Comparison of ENCODE assay signal across 20 mouse cellular contexts in genomic region chr6:97610051-97610450, GRCm38 (mm10). TPM values are rescaled to one million over a fixed set of nuclear protein-coding genes. Genes with fewer than 3 reads are reported as not detected.
DNase-seq lines count a peak whose midpoint lies in the region; ATAC-seq lines count a peak whose summit lies in the region.
"Had no signal": no experiment of that assay in that cellular context is flagged by ENCODE, and none has a peak within 500 bp of the region (broad histone marks: within the 10 kb centered on the region; RNA-seq: fewer than 3 reads in every experiment).

No protein-coding gene starts in this region.

- H3K4me1 ChIP-seq in intestine, embryonic 14.5 days (replicated peaks; ENCODE audit: control insufficient read depth, insufficient read depth, low read length), result peaks cover 6% of the 10 kb centered on the region
- H3K4me1 ChIP-seq in intestine, embryonic 16.5 days (ENCODE audit: control insufficient read depth, insufficient read depth, low read length), result no peaks in the 10 kb centered on the region
- peaks cover 37% of the 10 kb centered on the region for H3K4me1 ChIP-seq in embryonic facial prominence, embryonic 10.5 days
- H3K4me1 ChIP-seq in hindbrain, embryonic 15.5 days (replicated peaks), result peaks cover 28% of the 10 kb centered on the region
- peaks cover 22% of the 10 kb centered on the region for H3K4me1 ChIP-seq in neural tube, embryonic 15.5 days
- peaks cover 3% of the 10 kb centered on the region; the same call in 1 of the 2 replicates for H3K4me1 ChIP-seq in kidney, embryonic 14.5 days (ENCODE audit: control insufficient read depth, insufficient read depth, low read length)
- H3K4me1 ChIP-seq: embryonic facial prominence, embryonic 13.5 days; liver, embryonic 15.5 days had no signal

- DNase-seq in intestine, embryonic 14.5 days (ENCODE audit: low spot score), result peak; percentile 38
- DNase-seq in embryonic facial prominence, embryonic 10.5 days (ENCODE audit: low spot score), result peak; percentile 7
- no peak for DNase-seq in layer of hippocampus, postnatal 36 days
- DNase-seq: cerebellum, adult 2 months; cerebellum, postnatal 36 days; gastrocnemius, postnatal 25 days; kidney, adult 18-20 months; kidney, postnatal 4 days; thymus, postnatal 14 days had no signal

- H3K9me3 ChIP-seq in intestine, embryonic 14.5 days (ENCODE audit: control insufficient read depth, low read length), result no peaks in the 10 kb centered on the region
- H3K9me3 ChIP-seq in intestine, embryonic 16.5 days (ENCODE audit: control insufficient read depth, low read length), result no peaks in the 10 kb centered on the region
- no peaks in the 10 kb centered on the region for H3K9me3 ChIP-seq in embryonic facial prominence, embryonic 10.5 days
- no peaks in the 10 kb centered on the region for H3K9me3 ChIP-seq in hindbrain, embryonic 15.5 days
- no peaks in the 10 kb centered on the region for H3K9me3 ChIP-seq in neural tube, embryonic 15.5 days (replicated peaks)
- H3K9me3 ChIP-seq in kidney, embryonic 14.5 days (ENCODE audit: control insufficient read depth, low read length), result no peaks in the 10 kb centered on the region
- H3K9me3 ChIP-seq: embryonic facial prominence, embryonic 13.5 days; forebrain, embryonic 15.5 days; limb, embryonic 15.5 days; liver, embryonic 15.5 days had no signal

- H3K9ac ChIP-seq in intestine, embryonic 14.5 days (ENCODE audit: low read length), result no peak overlapping the region
- H3K9ac ChIP-seq in intestine, embryonic 16.5 days (ENCODE audit: low read depth, low read length), result no peak overlapping the region
- no peak overlapping the region for H3K9ac ChIP-seq in hindbrain, embryonic 15.5 days
- no peak overlapping the region for H3K9ac ChIP-seq in neural tube, embryonic 15.5 days (replicated peaks)
- H3K9ac ChIP-seq in kidney, embryonic 14.5 days (ENCODE audit: low read depth, low read length), result no peak overlapping the region
- H3K9ac ChIP-seq: embryonic facial prominence, embryonic 13.5 days; forebrain, embryonic 15.5 days; limb, embryonic 15.5 days; liver, embryonic 15.5 days had no signal

- no peak overlapping the region for H3K4me2 ChIP-seq in intestine, embryonic 14.5 days (ENCODE audit: low read length)
- H3K4me2 ChIP-seq in intestine, embryonic 16.5 days (ENCODE audit: low read depth, low read length), result no peak overlapping the region
- H3K4me2 ChIP-seq in hindbrain, embryonic 15.5 days, result no peak overlapping the region
- no peak overlapping the region for H3K4me2 ChIP-seq in neural tube, embryonic 15.5 days
- H3K4me2 ChIP-seq in kidney, embryonic 14.5 days (replicated peaks; ENCODE audit: low read depth, low read length), result no peak overlapping the region
- H3K4me2 ChIP-seq: embryonic facial prominence, embryonic 13.5 days; forebrain, embryonic 15.5 days; heart, embryonic 11.5 days; limb, embryonic 15.5 days; liver, embryonic 15.5 days; midbrain, embryonic 11.5 days had no signal

- no peak overlapping the region for H3K4me3 ChIP-seq in intestine, embryonic 14.5 days (ENCODE audit: low read depth, low read length)
- no peak overlapping the region for H3K4me3 ChIP-seq in intestine, embryonic 16.5 days (ENCODE audit: low read length)
- H3K4me3 ChIP-seq in embryonic facial prominence, embryonic 10.5 days, result no peak overlapping the region
- no peak overlapping the region for H3K4me3 ChIP-seq in hindbrain, embryonic 15.5 days
- H3K4me3 ChIP-seq in neural tube, embryonic 15.5 days (replicated peaks), result no peak overlapping the region
- H3K4me3 ChIP-seq in kidney, embryonic 14.5 days (ENCODE audit: low read length), result no peak overlapping the region
- H3K4me3 ChIP-seq: embryonic facial prominence, embryonic 13.5 days; forebrain, embryonic 15.5 days; limb, embryonic 15.5 days; liver, embryonic 15.5 days had no signal

- H3K36me3 ChIP-seq in intestine, embryonic 14.5 days (ENCODE audit: control insufficient read depth, insufficient read depth, low read length), result no peaks in the 10 kb centered on the region
- no peaks in the 10 kb centered on the region for H3K36me3 ChIP-seq in intestine, embryonic 16.5 days (ENCODE audit: control insufficient read depth, insufficient read depth, low read length)
- H3K36me3 ChIP-seq in embryonic facial prominence, embryonic 10.5 days (replicated peaks), result no peaks in the 10 kb centered on the region; the same call in 1 of the 2 replicates
- H3K36me3 ChIP-seq in hindbrain, embryonic 15.5 days, result no peaks in the 10 kb centered on the region
- H3K36me3 ChIP-seq in neural tube, embryonic 15.5 days, result no peaks in the 10 kb centered on the region
- no peaks in the 10 kb centered on the region for H3K36me3 ChIP-seq in kidney, embryonic 14.5 days (ENCODE audit: control insufficient read depth, insufficient read depth, low read length)
- H3K36me3 ChIP-seq: embryonic facial prominence, embryonic 13.5 days; forebrain, embryonic 15.5 days; limb, embryonic 15.5 days; liver, embryonic 15.5 days had no signal

- H3K27ac ChIP-seq in intestine, embryonic 14.5 days (ENCODE audit: low read depth), result no peak overlapping the region
- no peak overlapping the region for H3K27ac ChIP-seq in intestine, embryonic 16.5 days (ENCODE audit: low read length)
- no peak overlapping the region for H3K27ac ChIP-seq in embryonic facial prominence, embryonic 10.5 days (replicated peaks)
- H3K27ac ChIP-seq in hindbrain, embryonic 15.5 days (replicated peaks), result no peak overlapping the region
- H3K27ac ChIP-seq in neural tube, embryonic 15.5 days (replicated peaks), result no peak overlapping the region
- no peak overlapping the region for H3K27ac ChIP-seq in kidney, embryonic 14.5 days (ENCODE audit: low read depth, low read length)
- H3K27ac ChIP-seq: embryonic facial prominence, embryonic 13.5 days; forebrain, embryonic 15.5 days; limb, embryonic 15.5 days; liver, embryonic 15.5 days; macrophage had no signal

- no peaks in the 10 kb centered on the region for H3K27me3 ChIP-seq in intestine, embryonic 14.5 days (replicated peaks; ENCODE audit: control insufficient read depth, insufficient read depth, low read length)
- H3K27me3 ChIP-seq in intestine, embryonic 16.5 days (replicated peaks; ENCODE audit: control insufficient read depth, insufficient read depth, low read length), result no peaks in the 10 kb centered on the region
- H3K27me3 ChIP-seq in embryonic facial prominence, embryonic 10.5 days (replicated peaks; ENCODE audit: low read depth, poor library complexity, severe bottlenecking), result peaks cover 6% of the 10 kb centered on the region
- no peaks in the 10 kb centered on the region for H3K27me3 ChIP-seq in hindbrain, embryonic 15.5 days
- H3K27me3 ChIP-seq in neural tube, embryonic 15.5 days (replicated peaks), result no peaks in the 10 kb centered on the region
- no peaks in the 10 kb centered on the region for H3K27me3 ChIP-seq in kidney, embryonic 14.5 days (ENCODE audit: control insufficient read depth, insufficient read depth, low read length)
- H3K27me3 ChIP-seq: forebrain, embryonic 15.5 days had no signal

- 77% methylated on average over 2 of the region's 2 CpGs for WGBS in intestine, embryonic 14.5 days
- WGBS in intestine, embryonic 16.5 days, result 63% methylated on average over 2 of the region's 2 CpGs
- 72% methylated on average over 2 of the region's 2 CpGs for WGBS in embryonic facial prominence, embryonic 10.5 days
- WGBS in hindbrain, embryonic 15.5 days, result 29% methylated on average over 2 of the region's 2 CpGs
- WGBS in neural tube, embryonic 15.5 days, result 27% methylated on average over 2 of the region's 2 CpGs
- WGBS in kidney, embryonic 14.5 days, result 91% methylated on average over 2 of the region's 2 CpGs

- ATAC-seq in intestine, embryonic 14.5 days (replicated peaks; ENCODE audit: low FRiP score, low TSS enrichment, low read depth), result no peak
- ATAC-seq in intestine, embryonic 16.5 days, result no peak
- peak; percentile 63; the same call in 1 of the 2 replicates for ATAC-seq in hindbrain, embryonic 15.5 days (ENCODE audit: low FRiP score, low read depth)
- ATAC-seq in neural tube, embryonic 15.5 days (ENCODE audit: low FRiP score), result peak; percentile 38; the same call in 1 of the 2 replicates
- ATAC-seq in kidney, embryonic 14.5 days (ENCODE audit: low FRiP score, low TSS enrichment), result no peak
- ATAC-seq: forebrain, embryonic 15.5 days had no signal

RNA-seq across cellular contexts. Expression of gene Frmd4b, which starts 7.3 kb away (rescaled TPM):
- 15.6 and 17.1 TPM in 2 replicates for polyA plus RNA-seq in intestine, embryonic 14.5 days (2014; fragmentation: Nextera tagmentation; extraction: Ambion mirVana)
- 9.5 and 10.6 TPM in 2 replicates for polyA plus RNA-seq in intestine, embryonic 16.5 days (2015; fragmentation: Nextera tagmentation; extraction: Ambion mirVana)
- polyA plus RNA-seq in embryonic facial prominence, embryonic 10.5 days (2016; fragmentation: Nextera tagmentation; extraction: Ambion mirVana), result 16.9 and 19.2 TPM in 2 replicates
- polyA plus RNA-seq in hindbrain, embryonic 15.5 days (2015; fragmentation: Nextera tagmentation; extraction: Ambion mirVana), result 22.1 and 22.7 TPM in 2 replicates
- polyA plus RNA-seq in neural tube, embryonic 15.5 days (2015; fragmentation: Nextera tagmentation; extraction: Ambion mirVana), result 19.8 and 20.0 TPM in 2 replicates
- polyA plus RNA-seq in kidney, embryonic 14.5 days (2014; fragmentation: Nextera tagmentation; extraction: Ambion mirVana), result 9.7 and 13.7 TPM in 2 replicates
- total RNA-seq in layer of hippocampus, postnatal 36 days (2021), result 10 to 100 TPM; 26.3 to 33.5 TPM

Comparison
In these comparisons a context has a peak if more than half of its experiments do, and no peak if none do; other contexts are left out.
1. ATAC-seq: peak in hindbrain, embryonic 15.5 days (single experiment) and neural tube, embryonic 15.5 days (single experiment); none in intestine, embryonic 14.5 days (single experiment), intestine, embryonic 16.5 days (single experiment) and kidney, embryonic 14.5 days (single experiment).
2. DNase-seq: peak in intestine, embryonic 14.5 days (single experiment) and embryonic facial prominence, embryonic 10.5 days (single experiment); none in layer of hippocampus, postnatal 36 days (0 of 2).